Mouse (Mus musculus): Measurements from ENCODE around the gene Tox3.

GRCm38 (mm10) chr8:90266986-90267385, 81.2 kb downstream of the Tox3 start:
- TF ChIP-seq POLR2A (IDR thresholded peaks at IDR 0.05; ENCODE audit: low read depth, low read length) (no peak), CTCF (IDR thresholded peaks at IDR 0.05; ENCODE audit: extremely low read depth, insufficient read length, insufficient replicate concordance, low read depth, low read length) (no peak)

Measured in small intestine, adult 2 months (tissue).